Mouse (Mus musculus) olfactory bulb, adult 2 months (tissue): ENCODE measurements around the gene Tatdn2.

Experiments used
- CTCF ChIP-seq: fragments of 200-500 bp; IDR thresholded peaks from 2 replicates; pipeline ENCODE4 v1.5.1; 2012; ENCODE audit warnings: low read depth, mild to moderate bottlenecking, low read length, moderate library complexity; ENCODE audit not compliant: insufficient read depth
- POLR2A ChIP-seq: fragments of 200-500 bp; IDR thresholded peaks from 2 replicates; pipeline ENCODE4 v1.6.1; 2012; ENCODE audit warnings: mild to moderate bottlenecking, low read depth, low read length, moderate library complexity; ENCODE audit not compliant: insufficient read depth

- TF ChIP-seq POLR2A (no peak), CTCF (no peak)
Measured at GRCm38 (mm10) chr6:113651626-113652025, 45.2 kb upstream of the Tatdn2 start.
